Mouse (Mus musculus) ES-E14 (cell line): ENCODE data around the gene Muc1. TPM values are rescaled to one million over a fixed set of nuclear protein-coding genes. Genes with fewer than 3 reads are reported as not detected.

Source experiments
- DNase-seq: peaks from one replicate; pipeline ENCODE4 v3.0.0-alpha.2; 2013; ENCODE audit warnings: low read depth, low spot score
- H3K27ac ChIP-seq: 2 replicates; pipeline ENCODE4 v1.5.1; 2012; ENCODE audit warnings: low read depth, mild to moderate bottlenecking, low read length, moderate library complexity, mixed read lengths; ENCODE audit not compliant: poor library complexity, insufficient read depth, severe bottlenecking
- H3K36me3 ChIP-seq: 2 replicates; pipeline ENCODE4 v1.6.1; 2012; ENCODE audit warnings: mild to moderate bottlenecking, low read length, moderate library complexity, mixed read lengths; ENCODE audit not compliant: control insufficient read depth, poor library complexity, insufficient read depth, severe bottlenecking
- H3K4me1 ChIP-seq, 2 experiments: fragments of 150-350 bp in 1 of 2; sonication (generic) in 1 of 2; 2 replicates each; pipeline ENCODE4 v1.6.1; 2012; ENCODE audit warnings: low read length in 2 of 2, mild to moderate bottlenecking in 1 of 2, mixed read lengths in 1 of 2; ENCODE audit not compliant: control insufficient read depth in 2 of 2, insufficient read depth in 2 of 2, poor library complexity in 1 of 2
- H3K4me3 ChIP-seq, 2 experiments: fragments of 150-350 bp in 1 of 2; sonication (generic) in 1 of 2; 2 replicates each; pipeline ENCODE4 v1.5.1; 2012; ENCODE audit warnings: low read length in 2 of 2, low read depth in 1 of 2, mild to moderate bottlenecking in 1 of 2, mixed read lengths in 1 of 2; ENCODE audit not compliant: insufficient read depth in 1 of 2, poor library complexity in 1 of 2, severe bottlenecking in 1 of 2
- H3K9ac ChIP-seq: 2 replicates; pipeline ENCODE4 v1.6.1; 2012; ENCODE audit warnings: low read depth, mild to moderate bottlenecking, low read length, mixed read lengths; ENCODE audit not compliant: poor library complexity, insufficient read depth, severe bottlenecking
- H3K9me3 ChIP-seq: fragments of 150-350 bp; sonication (generic); 2 replicates; pipeline ENCODE4 v1.6.1; 2012; ENCODE audit warnings: low read depth, mild to moderate bottlenecking, low read length; ENCODE audit not compliant: control insufficient read depth, insufficient read depth
- CHD2 ChIP-seq: IDR thresholded peaks from 2 replicates; pipeline ENCODE4 v1.6.1; 2014; ENCODE audit warnings: mild to moderate bottlenecking, low read depth, low read length, inconsistent platforms
- HCFC1 ChIP-seq: IDR thresholded peaks from 2 replicates; pipeline ENCODE4 v1.6.1; 2012; ENCODE audit warnings: low read length, inconsistent platforms, borderline replicate concordance; ENCODE audit not compliant: insufficient read depth
- MAFK ChIP-seq: IDR thresholded peaks from 2 replicates; pipeline ENCODE4 v1.6.1; 2014; ENCODE audit warnings: mild to moderate bottlenecking, low read depth, low read length, inconsistent platforms; ENCODE audit not compliant: insufficient read depth
- ZC3H11A ChIP-seq: IDR thresholded peaks from 2 replicates; pipeline ENCODE4 v1.6.1; 2012; ENCODE audit warnings: low read depth, mild to moderate bottlenecking, inconsistent platforms, low read length, borderline replicate concordance
- ZNF384 ChIP-seq: IDR thresholded peaks from 2 replicates; pipeline ENCODE4 v1.6.1; 2012; ENCODE audit warnings: low read depth, low read length, inconsistent platforms
- in situ Hi-C, 2 experiments: fragments of 600-800 bp; cut with MboI; formaldehyde crosslinking; loops; one replicate each; pipeline ENCODE4 v1.15.1; 2025; ENCODE audit warnings: low sequenced_read_pairs in 2 of 2, inconsistent platforms in 1 of 2; ENCODE audit not compliant: unreplicated experiment in 2 of 2
- total RNA-seq: library from RNA; depleted of rRNA; stranded (reverse); fragments of 300-350 nt; gene quantifications from 2 replicates; pipeline ENCODE4 v1.2.3, GENCODE M21; 2012

The Muc1 gene
- total RNA-seq, 1 experiment, result 3.0 TPM

DNA sequence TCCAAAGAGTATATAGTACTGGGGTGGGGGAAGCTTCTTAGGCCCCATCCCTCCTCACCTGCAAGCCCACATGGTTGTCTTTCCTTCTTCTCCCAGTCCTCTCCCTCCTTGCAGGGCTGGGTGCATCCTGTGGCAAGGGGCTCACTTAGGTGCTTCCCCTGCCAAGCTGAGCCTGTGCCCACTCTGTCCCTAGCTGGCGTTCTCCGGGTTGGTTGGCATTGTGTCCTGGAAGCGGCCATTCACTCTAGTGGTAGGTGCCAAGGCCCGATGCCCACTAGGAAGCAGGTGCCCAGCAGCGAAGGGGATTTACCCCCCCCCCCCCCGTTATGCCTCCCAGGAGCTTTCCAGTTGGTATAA lies 44.9 kb upstream of the Muc1 start:
- Histone ChIP-seq H3K27ac (no peak overlapping the region), H3K9me3 (no peaks in the 10 kb centered on the region), H3K36me3 (peaks cover 18% of the 10 kb centered on the region), H3K9ac (peak overlapping the region; percentile 79; the same call in 1 of the 2 replicates), H3K4me1 (peaks cover 5 to 26% of the 10 kb centered on the region in 2 experiments; a peak in 3 of 4 replicates), H3K4me3 (peak overlapping the region; percentile 72 to 83; a peak in 3 of 4 replicates)
- in situ Hi-C loops, result no loop called here
- DNase-seq, result no peak
- no peak for TF ChIP-seq HCFC1
- no peak for TF ChIP-seq CHD2
- no peak for TF ChIP-seq ZC3H11A
- no peak for TF ChIP-seq MAFK
- TF ChIP-seq ZNF384, result no peak

DNA sequence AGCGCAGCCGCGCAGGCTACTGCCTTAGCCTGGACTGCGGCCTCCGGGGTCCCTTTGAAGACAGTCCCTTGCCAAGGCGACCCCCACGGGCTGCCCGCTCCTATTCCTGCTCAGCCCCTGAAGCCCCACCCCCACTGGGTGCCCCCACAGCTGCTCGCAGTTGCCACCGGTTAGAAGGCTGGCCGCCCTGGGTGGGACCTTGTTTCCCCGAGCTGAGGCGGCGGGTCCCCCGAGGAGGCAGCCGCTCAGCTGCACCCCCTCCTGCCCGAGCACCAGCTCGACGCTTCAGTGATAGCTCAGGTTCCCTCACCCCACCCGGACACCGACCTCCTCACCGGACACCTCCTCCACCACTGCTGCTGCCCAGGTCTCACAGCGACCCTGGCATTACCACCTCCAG lies 41.7 kb upstream of the Muc1 start:
- in situ Hi-C loops, result no loop called here
- H3K9ac ChIP-seq, result peak overlapping the region; percentile 60
- peaks cover 5 to 23% of the 10 kb centered on the region in 2 experiments; a peak in 3 of 4 replicates for H3K4me1 ChIP-seq
- H3K9me3 ChIP-seq, result no peaks in the 10 kb centered on the region
- TF ChIP-seq CHD2 (no peak), ZNF384 (no peak), MAFK (no peak), HCFC1 (no peak), ZC3H11A (no peak)
- no peak for DNase-seq
- no peak overlapping the region for H3K27ac ChIP-seq
- peak overlapping the region; percentile 54 to 58; a peak in 3 of 4 replicates for H3K4me3 ChIP-seq
- H3K36me3 ChIP-seq, result no peaks in the 10 kb centered on the region; the same call in 1 of the 2 replicates

DNA sequence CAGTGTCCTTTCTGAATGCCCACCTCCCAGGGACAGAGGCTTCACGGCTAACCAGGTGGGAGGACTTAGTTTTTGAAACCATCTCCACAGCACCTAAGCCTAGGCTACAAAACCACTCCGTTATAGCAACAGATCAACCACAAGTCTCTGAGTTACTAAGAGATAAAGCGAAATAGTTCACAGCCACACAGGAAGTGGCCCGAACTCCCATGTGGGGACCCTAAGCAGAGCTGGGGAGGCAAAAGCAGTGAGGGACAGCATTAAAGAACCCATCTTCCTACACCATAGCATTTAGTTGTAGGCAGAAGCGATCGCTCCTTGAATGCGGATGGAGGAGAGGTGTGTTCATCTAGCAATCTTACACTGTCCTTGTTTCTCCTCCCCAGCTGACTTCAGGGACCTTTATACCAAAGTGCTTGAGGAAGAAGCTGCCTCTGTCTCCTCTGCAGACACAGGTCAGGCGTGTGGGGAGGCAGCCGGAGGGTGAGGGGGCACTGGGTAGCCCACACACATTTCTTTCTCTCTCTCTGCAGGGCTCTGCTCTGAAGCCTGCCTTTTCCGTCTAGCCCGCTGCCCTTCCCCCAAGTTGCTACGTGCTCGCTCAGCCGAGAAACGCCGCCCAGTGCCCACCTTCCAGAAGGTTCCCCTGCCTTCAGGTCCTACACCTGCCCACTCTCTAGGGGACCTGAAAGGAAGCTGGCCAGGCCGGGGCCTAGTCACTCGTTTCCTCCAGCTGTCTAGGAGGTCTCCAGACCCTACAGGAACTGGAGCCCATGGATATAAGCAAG lies 41.0 kb upstream of the Muc1 start:
- H3K4me3 ChIP-seq, result peak overlapping the region; percentile 0 to 54; a peak in 2 of 4 replicates
- 0 out of 2 replicates have a peak overlapping the region, but pooled peaks have one; percentile 60 for H3K9ac ChIP-seq
- peaks cover 5 to 23% of the 10 kb centered on the region in 2 experiments; a peak in 3 of 4 replicates for H3K4me1 ChIP-seq
- no peaks in the 10 kb centered on the region for H3K36me3 ChIP-seq
- in situ Hi-C loops, result no loop called here
- DNase-seq, result no peak
- TF ChIP-seq HCFC1 (no peak), CHD2 (no peak), MAFK (no peak), ZC3H11A (no peak), ZNF384 (no peak)
- no peak overlapping the region for H3K27ac ChIP-seq
- H3K9me3 ChIP-seq, result no peaks in the 10 kb centered on the region

DNA sequence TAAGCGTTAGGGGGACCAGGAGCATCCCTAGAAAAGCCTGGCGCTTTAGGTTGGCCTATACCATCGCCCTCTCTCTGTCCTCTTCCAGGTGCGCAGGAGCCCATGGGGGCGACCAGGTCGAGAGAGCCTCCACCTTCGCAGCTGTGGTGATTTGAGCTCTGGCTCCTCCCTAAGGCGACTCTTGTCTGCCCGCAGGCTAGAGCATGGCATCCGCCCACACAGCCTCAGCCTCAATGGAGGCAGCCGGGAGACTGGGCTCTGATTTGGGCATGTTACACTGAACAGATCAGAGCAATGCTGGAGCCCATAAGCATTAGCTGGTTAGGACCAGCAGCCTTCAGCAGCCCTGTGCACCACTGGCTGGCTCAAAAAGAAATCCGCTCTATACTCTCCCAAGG lies 40.4 kb upstream of the Muc1 start:
- Histone ChIP-seq H3K9ac (peak overlapping the region; percentile 1; the same call in 1 of the 2 replicates), H3K36me3 (no peaks in the 10 kb centered on the region), H3K4me3 (peak overlapping the region in 1 of 2 experiments; percentile 7; a peak in 1 of 4 replicates), H3K27ac (no peak overlapping the region), H3K9me3 (no peaks in the 10 kb centered on the region), H3K4me1 (peaks cover 5 to 23% of the 10 kb centered on the region in 2 experiments; a peak in 3 of 4 replicates)
- in situ Hi-C loops, result no loop called here
- DNase-seq, result no peak
- TF ChIP-seq MAFK (no peak), CHD2 (no peak), ZC3H11A (no peak), HCFC1 (no peak), ZNF384 (no peak)
